Mouse (Mus musculus) bone marrow macrophage, adult 2 months (primary cell): ENCODE results near the gene Stpg4.

Experiments
- CTCF ChIP-seq: IDR thresholded peaks from 2 replicates; pipeline ENCODE4 v1.5.1; 2012; ENCODE audit warnings: low read depth, mild to moderate bottlenecking, low read length, moderate library complexity
- POLR2A ChIP-seq: IDR thresholded peaks from 2 replicates; pipeline ENCODE4 v1.6.1; 2012; ENCODE audit warnings: mild to moderate bottlenecking, low read depth, low read length, borderline replicate concordance

- TF ChIP-seq CTCF (no peak), POLR2A (no peak)
These were observed 59.1 kb downstream of the Stpg4 start for GRCm38 (mm10) chr17:87368481-87368880.
